Mouse (Mus musculus) CD4-positive, CD25-positive, alpha-beta regulatory T cell, adult 4 months (primary cell): Measurements from ENCODE around the gene Gm10840. TPM values are rescaled to one million over a fixed set of nuclear protein-coding genes. Genes with fewer than 3 reads are reported as not detected.
"Not testable (repeated sequence)": the region's sequence is repeated elsewhere in the genome, so short reads cannot be mapped to it uniquely, and the experiment has no call there.

Experiments used
- ATAC-seq: one replicate; pipeline ENCODE4 v1.8.0; 2017
- polyA plus RNA-seq, 2 experiments: library from polyadenylated mRNA; unstranded; fragments of 100-300 nt; shearing (Covaris generic); gene quantifications; one replicate each; pipeline ENCODE4 v1.2.1; 2017

Gm10840 gene
- not detected for polyA plus RNA-seq

DNA sequence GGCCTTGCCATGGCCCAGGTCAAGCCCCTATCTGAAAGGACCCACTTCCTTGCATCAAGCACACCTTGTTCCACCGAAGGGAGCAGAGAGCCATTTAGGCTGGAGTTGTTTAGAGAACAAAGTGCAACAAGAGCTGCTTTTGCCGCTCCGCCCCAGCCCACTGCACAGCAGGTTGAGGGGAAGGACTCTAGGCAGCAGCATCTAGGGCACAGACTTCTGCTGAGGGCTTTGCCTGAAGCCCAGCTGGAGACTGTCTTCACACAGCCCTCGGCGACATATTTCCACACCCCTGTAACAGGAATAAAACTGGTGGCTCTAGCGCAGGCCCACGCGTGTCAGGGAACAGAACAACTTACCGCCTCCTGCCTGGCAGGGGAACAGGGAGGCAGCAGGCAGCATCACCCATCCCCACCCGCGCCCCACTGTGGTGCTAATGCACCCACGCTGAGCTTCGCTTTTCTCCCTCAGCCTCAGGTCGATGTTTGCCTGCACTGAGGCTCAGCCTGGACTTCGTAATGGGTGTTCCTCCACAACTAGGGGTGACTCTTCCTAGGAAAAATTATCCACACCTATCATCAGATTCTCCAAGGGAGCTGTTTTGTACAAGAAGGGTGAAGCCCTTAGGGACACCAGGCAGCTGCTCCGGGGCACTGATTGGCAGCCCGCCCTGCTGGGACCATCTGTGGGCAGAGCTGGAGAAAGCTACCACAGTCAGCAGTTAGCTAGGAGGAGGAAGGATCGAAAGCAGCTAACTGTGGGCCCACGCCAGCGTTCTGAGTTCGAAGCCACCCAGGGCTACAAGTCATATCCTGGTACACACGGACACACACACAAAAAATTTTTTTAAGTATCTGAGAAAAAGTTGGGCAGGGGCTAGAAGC, at the start of gene Gm10840, which contains the start of gene Limd2:
Gene Gm10840, plus strand, starts transcription at position 10 of the 881 bp plus-strand sequence.
Gene Limd2, minus strand, starts transcription at position 20 of the 881 bp plus-strand sequence.
- peak; percentile 25 for ATAC-seq

DNA sequence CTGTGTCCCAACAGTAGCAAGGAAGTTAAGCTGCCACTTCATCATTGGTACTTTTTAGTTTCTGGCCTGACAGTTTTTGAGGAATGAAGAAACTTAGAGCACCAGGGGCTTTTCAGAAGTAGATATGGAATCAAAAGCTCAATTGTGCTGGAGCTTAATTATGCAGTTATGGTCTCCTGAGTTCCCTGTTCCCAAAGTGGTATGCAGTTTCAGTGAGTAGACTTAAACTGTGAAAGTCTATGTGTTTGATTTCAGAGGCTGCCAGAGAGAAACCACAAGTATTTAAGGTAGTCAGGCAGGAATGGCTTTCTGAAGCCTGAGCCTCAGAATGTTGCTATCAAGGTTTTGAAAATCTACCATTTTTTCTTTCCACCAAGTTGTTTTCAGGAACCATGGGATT, 49.0 kb upstream of the Gm10840 start:
- no peak for ATAC-seq

DNA sequence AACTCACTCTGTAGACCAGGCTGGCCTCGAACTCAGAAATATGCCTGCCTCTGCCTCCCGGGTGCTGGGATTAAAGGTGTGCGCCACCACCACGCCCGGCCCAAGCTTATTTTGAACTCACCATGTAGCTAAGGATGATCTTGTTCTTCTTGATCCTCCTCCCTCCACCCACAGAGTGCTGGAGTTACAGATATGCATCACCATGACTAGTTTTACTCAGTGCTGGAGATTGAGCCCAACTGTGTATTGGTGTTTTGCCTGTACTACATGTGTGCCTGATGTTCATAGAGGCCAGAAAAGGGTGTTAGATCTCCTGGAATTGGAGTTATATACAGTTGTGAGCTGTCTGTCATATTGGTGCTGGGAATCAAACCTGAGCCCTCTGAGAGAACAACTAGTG, 38.4 kb upstream of the Gm10840 start:
- peak; percentile 27 for ATAC-seq

DNA sequence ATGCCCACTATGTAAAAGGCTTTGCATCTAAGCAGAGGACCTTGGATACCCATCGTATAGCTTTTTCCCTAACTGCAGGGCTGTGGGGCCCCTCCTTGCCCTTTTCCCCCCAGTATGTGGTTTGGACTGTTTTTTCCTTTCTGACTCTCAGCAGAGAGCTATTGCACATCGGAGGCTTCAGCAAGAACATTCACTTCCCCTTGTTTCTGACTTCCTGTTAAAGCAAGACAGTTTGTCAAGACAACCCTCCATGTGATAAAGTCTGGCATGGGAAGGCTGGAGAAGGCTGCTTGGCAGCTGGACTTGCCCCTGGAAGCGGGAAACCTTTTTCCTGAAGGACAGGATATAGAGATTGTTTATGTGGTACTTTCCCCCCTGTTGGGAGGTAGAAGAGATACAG, 37.9 kb upstream of the Gm10840 start:
- ATAC-seq, result peak; percentile 79

DNA sequence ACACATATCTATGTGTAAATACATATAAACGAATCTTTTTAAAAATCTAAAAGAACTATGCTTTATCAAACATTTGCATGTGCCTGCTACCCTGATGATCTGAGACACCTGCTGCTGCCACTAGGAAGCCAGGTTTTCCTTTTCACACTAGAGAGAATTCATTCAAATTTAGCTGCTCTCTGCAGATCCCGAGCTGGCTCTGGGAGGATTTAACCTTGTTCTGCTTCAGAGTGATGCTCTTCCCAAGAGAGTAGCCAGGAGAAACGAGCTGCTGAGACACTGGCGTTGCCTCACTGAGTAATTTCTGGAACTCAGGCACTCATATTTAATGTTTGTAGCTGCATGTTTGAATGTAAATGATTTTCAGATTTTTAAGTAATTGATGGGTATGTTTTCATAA, 35.9 kb upstream of the Gm10840 start:
- no peak for ATAC-seq

DNA sequence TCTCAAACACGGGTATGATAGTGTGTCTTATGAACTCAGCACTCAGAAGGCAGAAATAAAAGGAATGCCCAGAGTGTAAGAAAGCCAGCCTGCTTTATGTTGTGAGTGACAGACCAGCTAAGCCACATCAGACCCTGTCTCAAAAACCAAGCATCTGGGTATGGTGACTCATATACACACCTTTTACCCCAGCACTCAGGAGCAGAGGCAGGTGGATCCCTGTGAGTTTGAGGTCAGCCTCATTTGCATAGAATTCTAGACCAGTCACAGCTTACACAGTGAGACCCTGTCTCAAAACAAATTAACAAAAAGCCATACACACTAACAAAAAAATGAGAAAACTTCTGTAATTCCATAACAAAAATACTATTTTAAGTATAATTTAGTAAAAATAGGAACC, 34.8 kb upstream of the Gm10840 start:
- ATAC-seq, result no peak

DNA sequence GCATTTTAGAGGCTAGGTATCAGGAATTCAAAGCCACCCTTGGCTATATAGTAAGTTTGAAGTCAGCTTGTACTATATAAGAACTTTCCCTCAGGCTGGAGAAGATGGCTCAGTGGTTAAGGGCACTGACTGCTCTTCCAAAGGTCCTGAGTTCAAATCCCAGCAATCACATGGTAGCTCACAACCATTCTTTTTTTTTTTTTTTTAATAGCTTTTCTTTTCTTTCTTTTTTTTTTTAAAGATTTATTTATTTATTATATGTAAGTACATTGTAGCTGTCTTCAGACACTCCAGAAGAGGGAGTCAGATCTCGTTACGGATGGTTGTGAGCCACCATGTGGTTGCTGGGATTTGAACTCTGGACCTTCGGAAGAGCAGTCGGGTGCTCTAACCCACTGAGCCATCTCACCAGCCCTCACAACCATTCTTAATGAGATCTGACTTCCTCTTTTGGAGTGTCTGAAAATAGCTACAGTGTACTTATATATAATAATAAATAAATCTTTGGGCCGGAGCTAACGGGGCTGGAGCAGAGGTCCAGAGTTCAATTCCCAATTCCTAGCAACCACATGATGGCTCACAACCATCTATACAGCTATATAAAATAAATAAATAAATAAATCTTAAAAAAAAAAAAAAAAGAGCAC, 33.8 kb upstream of the Gm10840 start:
- ATAC-seq, result not testable (repeated sequence)

DNA sequence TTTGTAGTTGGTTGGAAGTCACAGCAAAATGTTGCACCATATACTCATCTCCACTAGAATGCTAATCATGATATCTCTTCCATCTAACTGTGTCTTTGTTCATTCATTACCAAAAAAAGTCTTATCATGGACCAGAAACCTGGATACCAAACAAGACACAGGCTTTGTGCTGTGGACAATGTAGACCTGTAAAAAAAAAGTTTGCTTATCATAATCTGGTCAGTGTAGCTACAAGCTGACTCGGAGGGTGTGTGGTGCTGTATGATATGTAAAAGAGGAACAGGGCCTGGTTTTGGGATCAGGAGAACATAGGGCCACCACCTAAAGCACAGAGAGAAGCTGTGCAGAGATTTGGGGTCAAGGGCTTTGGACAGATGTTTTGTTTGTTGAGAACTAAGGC, 31.2 kb upstream of the Gm10840 start:
- no peak for ATAC-seq

DNA sequence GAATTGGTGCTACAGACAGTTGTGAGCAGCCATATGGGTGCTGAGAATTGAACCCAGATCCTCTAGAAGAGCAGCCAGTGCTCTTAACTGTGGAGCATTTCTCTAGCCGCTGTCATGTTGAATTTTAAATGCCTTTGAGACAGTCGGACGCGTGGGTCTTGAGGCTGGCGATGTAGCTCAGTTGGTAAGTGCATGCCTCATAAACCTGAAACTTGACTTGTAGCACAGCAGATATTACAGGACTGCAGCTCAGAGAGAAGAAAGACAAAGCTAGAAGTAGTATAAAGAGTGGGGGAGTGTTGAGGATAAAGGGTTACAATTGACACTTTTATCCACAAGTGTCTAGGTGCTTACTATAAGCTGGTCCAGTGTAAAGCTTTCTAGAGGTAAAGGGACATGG, 28.1 kb upstream of the Gm10840 start:
- no peak for ATAC-seq

DNA sequence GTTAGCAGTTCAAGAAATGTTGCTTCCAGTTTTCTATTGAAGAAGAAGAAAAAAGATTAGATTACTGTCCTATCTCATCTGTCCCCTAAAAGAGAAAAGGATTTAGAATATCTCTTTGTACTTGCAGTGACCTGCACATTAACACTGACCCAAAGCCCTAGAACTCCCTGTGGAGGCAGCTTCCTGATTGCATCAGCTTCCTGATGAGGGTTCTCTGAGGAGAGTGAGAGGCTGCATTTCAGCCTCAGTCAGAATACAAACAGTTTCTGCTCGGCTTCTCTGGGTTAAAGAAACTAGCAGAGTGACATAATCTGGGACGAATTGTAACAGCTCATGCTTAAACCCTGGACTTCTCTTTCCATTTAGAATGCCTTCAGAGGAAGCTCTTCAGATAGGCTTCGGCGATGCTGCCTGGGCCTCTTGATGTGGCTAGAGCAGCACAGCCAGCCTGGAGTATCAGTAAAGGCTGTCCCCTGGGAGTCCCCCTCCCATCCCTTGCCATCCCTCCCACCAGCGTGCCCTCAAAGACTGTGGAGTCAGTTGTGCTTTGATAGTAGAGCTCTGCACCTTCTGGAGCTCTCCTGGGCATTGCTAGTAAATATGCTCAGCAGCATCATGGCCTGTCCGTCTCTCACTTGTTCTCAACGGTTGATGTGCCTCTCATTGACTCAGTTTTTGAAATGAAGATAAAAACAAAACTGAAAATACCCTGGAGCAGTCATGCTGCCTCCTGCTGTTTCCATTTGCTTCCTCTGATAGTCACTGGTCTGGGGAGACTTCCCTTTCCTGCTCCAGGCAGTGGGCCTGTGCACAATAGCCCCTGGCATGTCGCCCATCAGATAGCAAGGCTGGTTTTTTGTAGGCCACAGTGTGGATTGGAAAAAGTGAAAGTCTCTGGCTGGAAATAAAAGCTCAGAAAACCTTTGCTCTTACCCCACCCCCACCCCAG, 25.8 kb upstream of the Gm10840 start:
- peak; percentile 66 for ATAC-seq

DNA sequence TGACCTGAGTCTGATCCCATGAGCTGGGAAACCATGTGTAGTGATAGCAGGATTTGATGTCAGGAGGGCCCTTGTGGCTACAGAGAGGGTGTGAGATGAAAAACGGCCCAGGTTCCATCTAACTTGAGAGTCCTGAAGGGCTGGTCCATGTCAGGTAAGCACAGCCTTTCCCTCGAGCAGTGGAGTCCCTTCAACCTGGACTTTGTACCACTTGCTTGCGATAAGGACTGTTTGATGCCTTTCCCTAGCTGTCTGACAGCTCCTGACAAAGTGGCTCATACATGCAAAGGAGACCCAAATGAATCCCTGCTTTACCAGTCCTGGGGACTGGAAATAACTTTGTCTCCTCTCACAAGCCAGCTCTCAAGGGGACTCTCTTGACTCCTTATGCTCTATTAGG, 9.4 kb upstream of the Gm10840 start:
- no peak for ATAC-seq

DNA sequence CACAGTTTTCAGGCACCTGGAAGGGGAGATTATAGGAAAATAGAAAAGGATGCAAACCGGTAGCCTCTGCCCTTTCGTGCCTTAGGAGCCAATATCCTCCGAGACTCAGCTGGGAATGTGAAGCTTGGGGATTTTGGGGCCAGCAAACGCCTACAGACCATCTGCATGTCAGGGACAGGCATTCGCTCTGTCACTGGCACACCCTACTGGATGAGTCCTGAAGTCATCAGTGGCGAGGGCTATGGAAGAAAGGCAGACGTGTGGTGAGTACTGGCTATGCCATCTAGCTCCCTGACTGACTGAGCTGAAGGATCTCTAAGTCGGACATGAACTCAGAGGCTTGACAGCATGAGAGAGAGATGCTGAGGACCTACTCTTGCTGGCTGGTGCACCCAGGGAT, 8.5 kb upstream of the Gm10840 start:
- no peak for ATAC-seq

DNA sequence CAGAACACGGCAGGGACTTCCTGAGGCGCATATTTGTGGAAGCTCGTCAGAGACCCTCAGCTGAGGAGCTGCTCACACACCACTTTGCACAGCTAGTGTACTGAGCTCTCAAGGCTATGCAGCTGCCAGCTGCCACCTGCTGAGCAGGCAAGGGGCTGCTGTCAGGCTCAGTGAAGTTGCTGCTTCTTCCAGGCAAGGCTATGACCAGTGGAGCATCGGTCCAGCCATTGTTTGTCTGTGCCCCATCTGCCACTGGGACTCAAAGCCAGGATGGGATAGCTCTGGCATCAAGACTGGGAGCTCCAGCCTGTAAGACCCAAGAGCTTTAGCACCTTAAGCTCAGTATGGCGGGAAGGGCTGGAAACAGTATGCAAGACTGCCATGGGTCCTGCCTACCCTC, 6.6 kb upstream of the Gm10840 start:
- ATAC-seq, result no peak

DNA sequence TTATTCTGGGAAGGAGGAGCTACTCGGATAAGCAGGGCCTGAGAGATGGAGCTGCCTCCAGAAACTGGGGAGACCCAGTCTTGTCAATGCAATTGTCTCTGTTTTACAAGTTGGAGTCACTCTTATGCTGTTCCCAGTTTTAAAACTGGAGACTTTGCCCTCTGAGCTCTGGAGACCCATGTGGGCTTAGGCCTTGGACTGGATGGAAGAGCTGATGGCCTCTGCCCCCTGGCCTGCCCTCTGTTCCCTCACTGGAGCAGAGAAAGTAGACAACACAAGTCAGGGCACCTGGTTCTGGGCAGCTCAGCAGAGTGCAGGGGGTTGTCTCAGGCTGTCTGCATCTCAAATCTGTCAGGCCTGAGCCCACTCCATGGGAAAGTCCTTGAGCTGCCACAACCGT, 5.9 kb upstream of the Gm10840 start:
- no peak for ATAC-seq

DNA sequence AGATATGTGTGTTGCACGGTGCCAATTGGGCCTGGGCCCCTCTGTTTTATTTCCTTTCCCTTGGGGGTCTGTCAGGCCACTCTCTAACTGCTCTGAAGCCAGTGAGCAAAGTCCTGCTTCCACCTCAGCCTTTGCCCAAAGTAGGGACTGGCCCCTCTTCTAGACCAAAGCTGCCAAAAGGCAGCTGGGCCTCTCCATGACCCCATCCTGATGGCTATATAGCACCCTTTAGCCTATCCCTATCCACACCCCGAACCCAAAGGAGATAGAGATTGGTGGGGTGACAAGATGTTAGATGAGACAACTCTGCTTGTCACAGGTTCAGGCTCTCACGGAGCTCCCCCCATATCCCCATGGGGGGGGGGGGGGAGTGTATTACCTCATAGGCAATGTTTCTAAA, 4.9 kb upstream of the Gm10840 start:
- no peak for ATAC-seq

DNA sequence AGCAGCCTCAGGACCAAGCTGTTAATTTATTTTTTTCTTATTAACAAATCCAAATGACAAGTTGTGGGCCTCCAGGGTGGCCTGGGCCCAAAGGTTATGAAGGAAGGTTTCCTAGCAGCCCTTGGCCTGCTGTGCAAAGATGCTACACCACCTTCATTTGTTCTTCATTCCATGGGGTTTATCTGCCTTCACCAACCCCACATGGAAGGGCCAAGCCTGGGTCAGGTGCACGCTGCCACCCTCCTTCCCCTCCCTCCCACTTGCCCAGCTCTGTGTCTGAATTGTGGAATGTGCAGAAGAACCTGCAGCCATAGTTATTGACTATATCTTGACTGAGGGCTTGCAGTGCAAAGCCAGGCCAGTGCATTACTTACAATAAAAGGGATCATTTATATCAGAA, 4.4 kb upstream of the Gm10840 start:
- ATAC-seq, result no peak

DNA sequence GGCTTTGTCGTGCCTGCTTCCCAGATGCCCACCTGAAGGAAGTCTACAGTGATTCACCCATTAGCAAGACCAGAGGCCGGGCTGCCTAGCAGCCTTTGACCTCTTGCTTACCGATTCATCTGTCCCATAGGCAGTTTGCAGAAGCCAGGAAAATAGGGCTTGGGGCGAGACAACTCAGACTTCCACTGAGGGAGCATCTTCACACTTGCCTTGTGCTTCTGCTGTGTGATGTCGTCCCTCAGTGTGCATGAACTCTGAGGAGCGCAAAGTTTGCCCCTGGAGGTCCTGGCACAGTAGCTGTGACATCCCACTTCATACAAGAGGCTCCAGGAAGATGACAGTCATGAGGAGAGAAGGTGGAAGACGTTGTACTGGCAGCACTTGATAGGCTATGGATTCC, 3.5 kb upstream of the Gm10840 start:
- ATAC-seq, result no peak

DNA sequence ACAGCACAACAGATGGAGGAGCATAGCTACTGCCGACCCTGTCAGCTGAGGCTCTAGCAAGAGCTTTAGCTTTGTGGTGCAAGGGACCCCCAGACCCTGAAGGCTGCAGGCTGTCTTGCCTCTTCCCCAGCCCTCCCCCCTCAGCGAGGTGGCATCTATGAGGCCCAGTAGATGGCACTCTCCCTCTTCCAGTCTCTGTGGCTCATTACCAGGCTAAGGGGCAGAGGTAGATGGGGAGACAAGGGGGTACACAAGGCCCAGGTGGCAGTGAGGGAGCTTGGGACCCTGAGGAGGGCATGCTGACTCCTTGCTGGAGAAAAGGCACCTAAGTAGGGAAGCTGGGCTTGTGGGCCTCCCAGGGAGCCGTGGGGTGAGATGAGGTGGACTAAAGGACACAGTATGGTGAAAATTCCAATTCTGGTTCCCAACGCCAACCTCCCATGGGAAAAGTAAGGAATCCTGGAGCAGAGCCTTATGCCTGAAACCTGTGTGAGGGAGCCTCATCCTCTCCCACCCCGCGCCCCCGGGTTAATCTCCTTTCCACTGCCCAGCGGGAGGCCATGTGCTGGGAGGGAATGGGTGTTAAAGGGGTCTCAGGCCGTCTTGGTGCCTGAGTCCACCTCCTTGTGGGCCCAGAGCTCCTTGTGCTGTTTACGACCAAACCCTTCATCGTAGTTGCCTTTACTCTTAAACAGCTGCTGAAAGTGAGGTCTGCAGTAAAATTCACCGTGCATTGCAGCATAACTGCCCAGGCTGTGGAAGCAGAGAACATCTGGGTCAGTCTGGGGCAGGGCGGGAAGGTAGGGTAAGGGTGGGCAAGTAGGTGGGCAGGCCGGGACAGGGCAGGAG, 2.3 kb upstream of the Gm10840 start:
- peak; percentile 19 for ATAC-seq

DNA sequence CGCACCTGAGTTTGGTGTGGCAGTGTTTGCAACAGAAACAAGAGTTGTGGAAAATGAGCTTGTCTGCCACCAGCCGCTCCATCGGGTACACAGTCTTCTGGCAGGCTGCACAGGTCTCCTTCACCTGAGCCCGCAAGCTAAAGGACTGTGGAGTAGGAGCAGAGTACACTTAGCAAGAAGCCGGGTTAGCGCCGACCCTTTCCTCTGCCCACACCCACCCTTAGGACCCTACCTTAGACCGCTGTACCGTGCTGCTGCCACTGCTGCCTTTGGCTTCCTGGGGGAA, 1.8 kb upstream of the Gm10840 start:
- ATAC-seq, result no peak

DNA sequence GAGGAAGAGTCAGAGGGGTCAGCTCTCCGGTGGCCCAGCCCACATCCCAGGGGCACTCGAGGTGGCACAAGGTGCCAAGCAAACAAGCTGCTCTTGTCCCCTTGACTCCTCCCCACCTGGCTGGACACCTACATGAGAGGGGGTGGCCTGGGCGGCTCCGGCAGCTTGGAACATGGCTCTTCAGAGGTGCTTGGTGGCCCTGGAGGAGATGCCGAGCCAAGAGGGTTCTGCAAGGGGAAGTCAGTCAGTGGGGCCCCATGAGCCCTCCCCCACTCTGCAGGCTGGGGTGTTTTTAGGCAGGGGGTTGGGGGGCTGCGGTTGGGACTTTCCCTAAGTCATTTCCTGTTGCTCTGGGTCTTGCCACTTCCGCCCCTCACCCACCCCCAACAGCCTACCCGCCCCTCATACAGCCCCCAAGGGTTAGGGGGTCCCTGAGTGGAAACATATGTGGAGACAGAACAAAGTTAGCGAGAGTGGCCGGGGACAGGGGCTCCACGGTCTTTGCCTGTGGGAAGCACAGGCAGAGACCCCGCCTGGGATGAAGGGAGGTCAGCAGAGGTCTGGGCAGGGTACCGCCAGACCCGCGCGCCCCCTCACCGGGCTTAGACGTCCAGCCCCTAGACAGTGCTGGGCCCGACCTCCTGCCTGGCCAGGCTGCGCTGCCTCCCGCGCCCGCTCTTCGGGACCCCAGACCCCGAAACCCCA, 1.3 kb upstream of the Gm10840 start:
- peak; percentile 71 for ATAC-seq
